Mouse (Mus musculus): ENCODE data around the gene Olfr308. TPM values are rescaled to one million over a fixed set of nuclear protein-coding genes. Genes with fewer than 3 reads are reported as not detected.

Gene Olfr308
- polyA plus RNA-seq (2017; shearing (Covaris generic)), result not detected

GRCm38 (mm10) chr7:86325530-86325929, at the start of gene Olfr308:
Olfr308 (minus strand) TSS chr7:86325630.

DNA sequence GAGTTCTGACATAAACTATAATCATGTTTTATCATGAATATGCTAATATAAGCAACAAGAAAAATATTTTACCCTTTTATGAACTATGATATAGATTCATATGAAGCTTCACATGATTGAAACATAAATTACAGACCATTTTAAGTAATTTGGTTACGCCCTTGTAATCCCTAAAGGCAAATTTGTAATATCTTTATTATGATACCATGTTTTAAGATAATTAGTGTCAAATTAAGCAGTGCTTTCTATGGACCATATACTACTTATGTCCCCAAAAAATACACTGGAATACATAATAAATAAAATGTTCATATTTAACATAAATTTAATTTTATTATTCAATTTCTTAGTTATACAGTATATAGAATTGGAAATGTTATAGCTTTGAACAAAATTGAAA, 41.4 kb upstream of the Olfr308 start, which contains the start of gene Olfr305:
TSS of gene Olfr305 (minus strand) at position 101 of the 400 bp plus-strand sequence.

DNA sequence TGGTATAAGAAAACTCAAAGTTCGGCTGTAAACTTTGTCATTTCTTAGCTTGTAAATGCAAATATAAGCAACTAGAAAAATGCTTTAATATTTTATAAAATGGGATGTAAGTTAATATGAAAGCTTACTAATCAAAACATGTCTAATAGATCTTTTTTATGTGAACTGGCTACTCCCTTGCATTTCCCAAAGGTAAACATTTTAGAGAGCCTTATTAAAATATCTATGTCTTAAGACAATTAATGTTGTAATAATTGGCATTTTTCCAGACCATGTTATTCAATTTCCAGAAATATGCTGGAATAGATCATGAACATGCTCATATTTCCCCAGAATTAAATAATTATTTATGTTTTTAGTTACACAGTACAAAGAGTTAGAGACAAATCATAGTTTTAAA, 12.1 kb upstream of the Olfr308 start, which contains the start of gene Olfr307:
TSS of gene Olfr307 (minus strand) at position 101 of the 400 bp plus-strand sequence.

DNA sequence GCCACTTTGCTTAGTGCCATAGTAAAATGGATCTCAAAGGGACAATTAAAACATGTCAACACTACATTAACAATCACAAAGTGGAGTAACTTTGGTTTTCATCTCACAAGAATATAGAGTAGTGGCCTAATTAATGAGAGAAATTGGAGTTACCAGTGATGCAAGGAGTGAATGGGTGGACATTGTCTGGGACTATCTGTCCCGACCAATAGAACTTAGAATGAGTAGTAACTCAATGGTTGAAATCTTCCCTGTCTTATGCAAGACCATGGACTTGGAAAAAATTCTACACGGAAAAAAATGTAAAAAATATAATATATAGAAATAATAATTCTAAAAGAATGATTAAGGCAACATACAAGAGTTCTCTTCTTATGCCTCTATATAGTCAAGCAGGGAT, 11.8 kb downstream of the Olfr308 start, which contains the start of gene Olfr309:
TSS of gene Olfr309 (minus strand) at position 101 of the 400 bp plus-strand sequence.

GRCm38 (mm10) chr7:86277072-86277471, 48.4 kb downstream of the Olfr308 start, which contains the start of gene Olfr310:
Olfr310 (minus strand) TSS chr7:86277172.

Other genes starting within 250 kb of the Olfr308 start
- gene Vmn2r75, start 153.9 kb downstream of the Olfr308 start, polyA plus RNA-seq (2017; shearing (Covaris generic)), result not detected
- gene Vmn2r76, start 79.3 kb downstream of the Olfr308 start, polyA plus RNA-seq (2017; shearing (Covaris generic)), result 0.20 TPM
- not detected for gene Olfr310, start 48.5 kb downstream of the Olfr308 start, polyA plus RNA-seq (2017; shearing (Covaris generic))
- not detected for gene Olfr309, start 11.9 kb downstream of the Olfr308 start, polyA plus RNA-seq (2017; shearing (Covaris generic))
- gene Olfr307, start 12.0 kb upstream of the Olfr308 start, polyA plus RNA-seq (2017; shearing (Covaris generic)), result 0.11 TPM
- not detected for gene Olfr305, start 41.3 kb upstream of the Olfr308 start, polyA plus RNA-seq (2017; shearing (Covaris generic))
- not detected for gene Olfr304, start 61.0 kb upstream of the Olfr308 start, polyA plus RNA-seq (2017; shearing (Covaris generic))
- not detected for gene Olfr303, start 72.2 kb upstream of the Olfr308 start, polyA plus RNA-seq (2017; shearing (Covaris generic))
- gene Olfr301, start 78.2 kb upstream of the Olfr308 start, polyA plus RNA-seq (2017; shearing (Covaris generic)), result not detected
- gene Olfr299, start 134.3 kb upstream of the Olfr308 start, polyA plus RNA-seq (2017; shearing (Covaris generic)), result not detected
- gene Olfr298, start 166.9 kb upstream of the Olfr308 start, polyA plus RNA-seq (2017; shearing (Covaris generic)), result not detected
- not detected for gene Olfr297, start 194.3 kb upstream of the Olfr308 start, polyA plus RNA-seq (2017; shearing (Covaris generic))